19 mouse cellular contexts compared by ENCODE assay signal in the genomic region with DNA sequence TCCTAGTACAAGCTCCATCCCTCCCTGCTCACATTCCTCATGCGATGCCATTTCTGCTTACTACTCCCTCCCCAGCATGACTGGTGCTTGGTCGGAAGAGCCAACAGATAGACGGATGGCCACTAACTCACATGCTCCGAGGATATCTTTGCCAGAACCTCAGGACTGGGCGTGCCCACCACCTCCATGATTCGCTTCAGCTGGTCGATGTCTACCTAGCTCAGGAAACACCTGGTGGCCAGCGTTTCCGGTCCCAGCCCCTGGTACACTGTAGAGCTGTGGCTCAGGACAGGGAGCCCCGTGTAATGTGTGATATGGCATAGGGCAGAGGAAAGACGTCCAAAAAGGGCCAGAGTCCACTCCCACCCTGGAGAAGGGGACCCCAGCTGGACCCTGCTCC.
"Had no signal": no experiment of that assay in that cellular context is flagged by ENCODE, and none has a peak within 500 bp of the region (broad histone marks: within the 10 kb centered on the region; RNA-seq: fewer than 3 reads in every experiment).

No protein-coding gene starts in this region.

- H3K27me3 ChIP-seq: hindbrain, embryonic 15.5 days had no signal

- H3K36me3 ChIP-seq: heart, embryonic 10.5 days; heart, embryonic 12.5 days; hindbrain, embryonic 15.5 days; limb, embryonic 13.5 days; limb, embryonic 15.5 days; liver, embryonic 12.5 days had no signal

- DNase-seq: gastrocnemius, postnatal 14 days; gastrocnemius, postnatal 36 days; heart, adult 18-20 months; heart, postnatal 10 days; heart, postnatal 36 days; kidney, adult 11 months; kidney, adult 2 months; kidney, adult 9 months; kidney, postnatal 14 days; kidney, postnatal 36 days; layer of hippocampus, adult 9-11 months; layer of hippocampus, postnatal 36 days; left cerebral cortex, postnatal 4 days had no signal
